Mouse (Mus musculus) brain, embryonic 18.5 days (tissue): Measurements from ENCODE around the gene Pick1.

Experiments used
- DNase-seq: peaks from one replicate; pipeline ENCODE4 v3.0.0-alpha.2; 2012; ENCODE audit warnings: low read depth, low spot score

The Pick1 gene

GRCm38 (mm10) chr15:79229058-79229821 is at the start of gene Pick1, which contains the start of gene Gm49486:
Pick1 (plus strand) TSS chr15:79229173.
Gm49486 (plus strand) TSS chr15:79229391.
- DNase-seq, result peak; percentile 67

GRCm38 (mm10) chr15:79185213-79185612 is 43.8 kb upstream of the Pick1 start:
- DNase-seq, result no peak

GRCm38 (mm10) chr15:79187819-79188218 is 41.2 kb upstream of the Pick1 start:
- no peak for DNase-seq

GRCm38 (mm10) chr15:79191426-79191825 is 37.5 kb upstream of the Pick1 start:
- no peak for DNase-seq

- no peak for DNase-seq
Observed at GRCm38 (mm10) chr15:79192450-79192849, 36.5 kb upstream of the Pick1 start.

GRCm38 (mm10) chr15:79192885-79193845 is 35.8 kb upstream of the Pick1 start:
- DNase-seq, result peak; percentile 56

- DNase-seq, result no peak
Observed at GRCm38 (mm10) chr15:79194048-79194447, 34.9 kb upstream of the Pick1 start.

GRCm38 (mm10) chr15:79194946-79195345 is 34.0 kb upstream of the Pick1 start:
- no peak for DNase-seq

- DNase-seq, result no peak
Observed at GRCm38 (mm10) chr15:79195492-79195891, 33.5 kb upstream of the Pick1 start.

GRCm38 (mm10) chr15:79199390-79199976 is 29.5 kb upstream of the Pick1 start:
- no peak for DNase-seq

GRCm38 (mm10) chr15:79201491-79202150 is 27.4 kb upstream of the Pick1 start:
- DNase-seq, result no peak

- DNase-seq, result no peak
Observed at GRCm38 (mm10) chr15:79202575-79202974, 26.4 kb upstream of the Pick1 start.

- no peak for DNase-seq
Observed at GRCm38 (mm10) chr15:79208211-79208610, 20.8 kb upstream of the Pick1 start.

GRCm38 (mm10) chr15:79208758-79209439 is 20.1 kb upstream of the Pick1 start:
- no peak for DNase-seq

GRCm38 (mm10) chr15:79210357-79210756 is 18.6 kb upstream of the Pick1 start:
- no peak for DNase-seq

- no peak for DNase-seq
Observed at GRCm38 (mm10) chr15:79212750-79213446, 16.1 kb upstream of the Pick1 start.

GRCm38 (mm10) chr15:79213591-79213990 is 15.4 kb upstream of the Pick1 start:
- no peak for DNase-seq

GRCm38 (mm10) chr15:79216191-79216590 is 12.8 kb upstream of the Pick1 start:
- no peak for DNase-seq

- no peak for DNase-seq
Observed at GRCm38 (mm10) chr15:79219572-79219971, 9.4 kb upstream of the Pick1 start.

- no peak for DNase-seq
Observed at GRCm38 (mm10) chr15:79223641-79224040, 5.3 kb upstream of the Pick1 start.
